Mouse (Mus musculus) gastrocnemius, postnatal 25 days (tissue): ENCODE data around the gene Pdcd6ip. TPM values are rescaled to one million over a fixed set of nuclear protein-coding genes. Genes with fewer than 3 reads are reported as not detected.
"Not testable (repeated sequence)": the region's sequence is repeated elsewhere in the genome, so short reads cannot be mapped to it uniquely, and the experiment has no call there.

Experiments
- DNase-seq: peaks from one replicate; pipeline ENCODE4 v3.0.0; 2022
- long read RNA-seq, 2 experiments: library from polyadenylated mRNA; stranded (forward); transcript quantifications; one replicate each; pipeline ENCODE4 v2.0.0; 2021
- total RNA-seq, 2 experiments: library from RNA; stranded (reverse); gene quantifications; 1 replicate in 1 of 2; 2 replicates in 1 of 2; pipeline ENCODE4 v1.2.3; 2021

Gene Pdcd6ip
- 10 to 100 TPM; 36.4 to 37.0 TPM for total RNA-seq
- long read RNA-seq, experiment 1, full-length matches to known transcripts: 7 of 15 reads
- long read RNA-seq, experiment 1, partial matches to known transcripts: 5 of 15 reads
- long read RNA-seq, experiment 1, other reads (novel, unspliced or antisense): 3 of 15 reads
- long read RNA-seq, experiment 2, full-length matches to known transcripts: 20 of 34 reads
- long read RNA-seq, experiment 2, partial matches to known transcripts: 8 of 34 reads
- long read RNA-seq, experiment 2, other reads (novel, unspliced or antisense): 6 of 34 reads

GRCm38 (mm10) chr9:113707481-113708360 is at the start of gene Pdcd6ip:
TSS of gene Pdcd6ip (minus strand) at chr9:113708259.
- DNase-seq: peak; percentile 90

GRCm38 (mm10) chr9:113755888-113756719 is 48.0 kb upstream of the Pdcd6ip start:
- no peak for DNase-seq

- no peak for DNase-seq
Observed at GRCm38 (mm10) chr9:113749356-113749755, 41.3 kb upstream of the Pdcd6ip start.

GRCm38 (mm10) chr9:113743291-113743690 is 35.2 kb upstream of the Pdcd6ip start:
- no peak for DNase-seq

GRCm38 (mm10) chr9:113742361-113742794 is 34.3 kb upstream of the Pdcd6ip start:
- no peak for DNase-seq

GRCm38 (mm10) chr9:113741637-113742137 is 33.6 kb upstream of the Pdcd6ip start:
- DNase-seq: peak; percentile 40

- DNase-seq: peak; percentile 81
Observed at GRCm38 (mm10) chr9:113741108-113741636, 33.1 kb upstream of the Pdcd6ip start, which contains the start of gene Clasp2. TSS of gene Clasp2 (plus strand) at chr9:113741473.

- DNase-seq: no peak
Observed at GRCm38 (mm10) chr9:113738941-113739340, 30.9 kb upstream of the Pdcd6ip start.

GRCm38 (mm10) chr9:113738021-113738420 is 30.0 kb upstream of the Pdcd6ip start:
- DNase-seq: no peak

GRCm38 (mm10) chr9:113735920-113736319 is 27.9 kb upstream of the Pdcd6ip start:
- DNase-seq: no peak

GRCm38 (mm10) chr9:113731540-113731939 is 23.5 kb upstream of the Pdcd6ip start:
- no peak for DNase-seq

GRCm38 (mm10) chr9:113726991-113727680 is 19.1 kb upstream of the Pdcd6ip start:
- no peak for DNase-seq

GRCm38 (mm10) chr9:113726131-113726530 is 18.1 kb upstream of the Pdcd6ip start:
- no peak for DNase-seq

- not testable (repeated sequence) for DNase-seq
Observed at GRCm38 (mm10) chr9:113725609-113726008, 17.6 kb upstream of the Pdcd6ip start.

GRCm38 (mm10) chr9:113724646-113725045 is 16.6 kb upstream of the Pdcd6ip start:
- DNase-seq: no peak

GRCm38 (mm10) chr9:113719063-113719462 is 11.0 kb upstream of the Pdcd6ip start:
- no peak for DNase-seq

- DNase-seq: no peak
Observed at GRCm38 (mm10) chr9:113710871-113711270, 2.8 kb upstream of the Pdcd6ip start.

- no peak for DNase-seq
Observed at GRCm38 (mm10) chr9:113708361-113709280, 562 bp upstream of the Pdcd6ip start.

- DNase-seq: no peak
Observed at GRCm38 (mm10) chr9:113706841-113707240, 1.2 kb downstream of the Pdcd6ip start.

GRCm38 (mm10) chr9:113706108-113706507 is 2.0 kb downstream of the Pdcd6ip start:
- no peak for DNase-seq
